Mouse (Mus musculus) MEL (cell line): ENCODE measurements around the gene Ston2. TPM values are rescaled to one million over a fixed set of nuclear protein-coding genes. Genes with fewer than 3 reads are reported as not detected.

Experiments used
- DNase-seq: peaks from one replicate; pipeline ENCODE4 v3.0.0; 2011; ENCODE audit warnings: low read depth, low spot score
- H3K27ac ChIP-seq: 2 replicates; pipeline ENCODE4 v1.5.1; 2012; ENCODE audit warnings: low read depth, mild to moderate bottlenecking, control low read depth, low read length, moderate library complexity; ENCODE audit not compliant: control insufficient read depth
- H3K27me3 ChIP-seq, 2 experiments: fragments of 150-350 bp in 1 of 2; sonication (generic) in 1 of 2; 2 replicates each; pipeline ENCODE4 v1.6.1; 2012; ENCODE audit warnings: low read length in 2 of 2, mild to moderate bottlenecking in 2 of 2, improper control_type of control experiment in 1 of 2, moderate library complexity in 1 of 2; ENCODE audit not compliant: insufficient read depth in 2 of 2, control insufficient read depth in 1 of 2
- H3K36me3 ChIP-seq, 2 experiments: 2 replicates each; pipeline ENCODE4 v1.6.1; 2012 to 2014; ENCODE audit warnings: low read length in 2 of 2, improper control_type of control experiment in 1 of 2, inconsistent platforms in 1 of 2, mild to moderate bottlenecking in 1 of 2; ENCODE audit not compliant: insufficient read depth in 2 of 2, control insufficient read depth in 1 of 2
- H3K4me1 ChIP-seq, 2 experiments: fragments of 150-350 bp in 1 of 2; sonication (generic) in 1 of 2; 2 replicates each; pipeline ENCODE4 v1.6.1; 2012; ENCODE audit warnings: low read length in 2 of 2, improper control_type of control experiment in 1 of 2, mild to moderate bottlenecking in 1 of 2; ENCODE audit not compliant: insufficient read depth in 2 of 2, control insufficient read depth in 1 of 2
- H3K4me3 ChIP-seq, 2 experiments: fragments of 150-350 bp in 1 of 2; sonication (generic) in 1 of 2; 2 replicates each; pipeline ENCODE4 v1.5.1; 2012; ENCODE audit warnings: low read depth in 2 of 2, low read length in 2 of 2, mild to moderate bottlenecking in 2 of 2, moderate library complexity in 2 of 2, control low read depth in 1 of 2, improper control_type of control experiment in 1 of 2; ENCODE audit not compliant: control insufficient read depth in 1 of 2, insufficient read depth in 1 of 2
- H3K79me2 ChIP-seq: 2 replicates; pipeline ENCODE4 v1.6.1; 2012; ENCODE audit warnings: mild to moderate bottlenecking, low read length, moderate library complexity; ENCODE audit not compliant: control insufficient read depth, poor library complexity, insufficient read depth
- H3K9ac ChIP-seq: 2 replicates; pipeline ENCODE4 v1.6.1; 2012; ENCODE audit warnings: low read depth, mild to moderate bottlenecking, control low read depth, low read length, moderate library complexity; ENCODE audit not compliant: control insufficient read depth, poor library complexity, severe bottlenecking
- H3K9me3 ChIP-seq: fragments of 150-350 bp; sonication (generic); replicated peaks from 2 replicates; pipeline ENCODE4 v1.6.1; 2012; ENCODE audit warnings: mild to moderate bottlenecking, low read length, improper control_type of control experiment, moderate library complexity; ENCODE audit not compliant: insufficient read depth
- CHD1 ChIP-seq: IDR thresholded peaks from 2 replicates; pipeline ENCODE4 v1.6.1; 2012; ENCODE audit warnings: low read depth, mild to moderate bottlenecking, inconsistent platforms, low read length, improper control_type of control experiment
- CTCF ChIP-seq, 3 experiments: IDR thresholded peaks in 2 of 3; conservative IDR thresholded peaks in 1 of 3; 2 replicates each; pipeline ENCODE4 v1.5.1; 2011 to 2012; ENCODE audit warnings: low read length in 3 of 3, low read depth in 2 of 3, mild to moderate bottlenecking in 2 of 3, improper control_type of control experiment in 1 of 3, inconsistent platforms in 1 of 3, mixed read lengths in 1 of 3, moderate library complexity in 1 of 3; ENCODE audit not compliant: control insufficient read depth in 1 of 3, insufficient read depth in 1 of 3, poor library complexity in 1 of 3, severe bottlenecking in 1 of 3
- EP300 ChIP-seq, 2 experiments: IDR thresholded peaks; 2 replicates each; pipeline ENCODE4 v1.6.1; 2011; ENCODE audit warnings: improper control_type of control experiment in 2 of 2, low read length in 2 of 2, low read depth in 1 of 2, mild to moderate bottlenecking in 1 of 2
- GABPA ChIP-seq: IDR thresholded peaks from 2 replicates; pipeline ENCODE4 v1.6.1; 2012; ENCODE audit warnings: low read depth, mild to moderate bottlenecking, inconsistent platforms, low read length, improper control_type of control experiment, moderate library complexity
- MEF2A ChIP-seq: IDR thresholded peaks from 2 replicates; pipeline ENCODE4 v1.6.1; 2014; ENCODE audit warnings: low read depth, mild to moderate bottlenecking, inconsistent platforms, low read length, improper control_type of control experiment; ENCODE audit not compliant: poor library complexity, insufficient replicate concordance, severe bottlenecking; ENCODE audit errors: extremely low read depth
- MXI1 ChIP-seq: IDR thresholded peaks from 2 replicates; pipeline ENCODE4 v1.6.1; 2011; ENCODE audit warnings: mild to moderate bottlenecking, low read depth, low read length, improper control_type of control experiment
- MYB ChIP-seq: IDR thresholded peaks from 2 replicates; pipeline ENCODE4 v1.6.1; 2011; ENCODE audit warnings: mild to moderate bottlenecking, low read depth, low read length, improper control_type of control experiment
- NELFE ChIP-seq: IDR thresholded peaks from 2 replicates; pipeline ENCODE4 v1.6.1; 2011; ENCODE audit warnings: low read depth, low read length, improper control_type of control experiment
- NRF1 ChIP-seq: IDR thresholded peaks from 2 replicates; pipeline ENCODE4 v1.6.1; 2014; ENCODE audit warnings: low read depth, mild to moderate bottlenecking, inconsistent platforms, low read length, improper control_type of control experiment, moderate library complexity; ENCODE audit not compliant: poor library complexity, insufficient read depth, severe bottlenecking
- POLR2A ChIP-seq, 2 experiments: IDR thresholded peaks; 2 replicates each; pipeline ENCODE4 v1.6.1; 2011 to 2012; ENCODE audit warnings: low read length in 2 of 2, mild to moderate bottlenecking in 2 of 2, control low read depth in 1 of 2, improper control_type of control experiment in 1 of 2, low read depth in 1 of 2, moderate library complexity in 1 of 2; ENCODE audit not compliant: control insufficient read depth in 1 of 2, insufficient read depth in 1 of 2, poor library complexity in 1 of 2
- RAD21 ChIP-seq: IDR thresholded peaks from 2 replicates; pipeline ENCODE4 v1.6.1; 2011; ENCODE audit warnings: mild to moderate bottlenecking, low read depth, low read length, improper control_type of control experiment
- SMC3 ChIP-seq: IDR thresholded peaks from 2 replicates; pipeline ENCODE4 v1.6.1; 2011; ENCODE audit warnings: low read depth, low read length, improper control_type of control experiment
- TAL1 ChIP-seq: IDR thresholded peaks from 2 replicates; pipeline ENCODE4 v1.6.1; 2012; ENCODE audit warnings: mild to moderate bottlenecking, inconsistent platforms, low read length, moderate library complexity, mixed read lengths
- TCF12 ChIP-seq: IDR thresholded peaks from 2 replicates; pipeline ENCODE4 v1.6.1; 2014; ENCODE audit warnings: low read depth, mild to moderate bottlenecking, inconsistent platforms, low read length, improper control_type of control experiment, moderate library complexity
- USF2 ChIP-seq, 2 experiments: IDR thresholded peaks; 2 replicates each; pipeline ENCODE4 v1.6.1; 2011 to 2012; ENCODE audit warnings: improper control_type of control experiment in 2 of 2, low read length in 2 of 2, borderline replicate concordance in 1 of 2, inconsistent platforms in 1 of 2, low read depth in 1 of 2, mild to moderate bottlenecking in 1 of 2; ENCODE audit not compliant: insufficient read depth in 1 of 2
- ZKSCAN1 ChIP-seq: IDR thresholded peaks from 2 replicates; pipeline ENCODE4 v1.6.1; 2012; ENCODE audit warnings: low read depth, mild to moderate bottlenecking, inconsistent platforms, low read length, improper control_type of control experiment, moderate library complexity
- ZMIZ1 ChIP-seq: IDR thresholded peaks from 2 replicates; pipeline ENCODE4 v1.6.1; 2012; ENCODE audit warnings: low read depth, mild to moderate bottlenecking, inconsistent platforms, low read length, improper control_type of control experiment, moderate library complexity
- polyA plus RNA-seq, 2 experiments: library from polyadenylated mRNA; stranded (reverse) in 1 of 2; unstranded in 1 of 2; fragments of >175 nt in 1 of 2; fragments of >200 nt in 1 of 2; gene quantifications; 2 replicates each; pipeline versions ENCODE4 v1.2.1 to v1.2.4; 2012; ENCODE audit warnings: low replicate concordance in 2 of 2, low read depth in 1 of 2; ENCODE audit not compliant: insufficient read length in 2 of 2, insufficient read depth in 1 of 2, missing spikeins in 1 of 2
- total RNA-seq: library from RNA; depleted of rRNA; stranded (reverse); fragments of 300-350 nt; gene quantifications from 2 replicates; pipeline ENCODE4 v1.2.3, GENCODE M21; 2012

The Ston2 gene
- total and polyA plus RNA-seq, 3 experiments: not detected

DNA sequence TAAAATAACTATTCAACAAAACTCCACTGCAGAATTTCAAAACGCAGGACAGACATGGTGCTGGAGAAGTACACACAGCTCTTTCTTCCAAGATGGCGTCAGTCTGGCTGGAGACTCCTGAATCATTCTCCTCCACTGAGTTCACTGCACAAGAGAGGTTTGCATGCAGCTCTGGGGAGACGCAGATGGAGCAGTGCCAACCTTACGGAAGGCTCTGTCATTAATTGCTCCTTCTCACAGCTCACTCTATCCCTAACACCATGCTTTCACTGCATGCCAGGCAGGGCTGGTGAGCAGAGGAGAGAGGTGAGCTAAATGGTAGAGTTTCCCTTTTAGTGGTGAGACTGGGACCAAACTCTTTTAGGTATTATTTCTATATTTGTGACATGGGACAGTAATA, 80.4 kb downstream of the Ston2 start:
- no peaks in the 10 kb centered on the region for H3K4me1 ChIP-seq
- no peak for DNase-seq
- H3K27ac ChIP-seq: no peak overlapping the region
- H3K4me3 ChIP-seq: no peak overlapping the region
- no peak overlapping the region for H3K9ac ChIP-seq
- H3K79me2 ChIP-seq: no peaks in the 10 kb centered on the region
- H3K9me3 ChIP-seq: no peaks in the 10 kb centered on the region
- H3K36me3 ChIP-seq: no peaks in the 10 kb centered on the region
- H3K27me3 ChIP-seq: no peaks in the 10 kb centered on the region
- TF ChIP-seq MYB (no peak), SMC3 (no peak), CHD1 (no peak), CTCF (IDR thresholded peaks at IDR 0.05 in 2 of 3, conservative IDR thresholded peaks at IDR 0.05 in 1 of 3; ENCODE audit: control insufficient read depth in 1 of 3, insufficient read depth in 1 of 3, low read depth in 2 of 3, low read length in 3 of 3, poor library complexity in 1 of 3, severe bottlenecking in 1 of 3) (no peak), MXI1 (no peak), ZMIZ1 (no peak), RAD21 (no peak), EP300 (IDR thresholded peaks at IDR 0.05; ENCODE audit: low read depth in 1 of 2, low read length in 2 of 2) (no peak), TCF12 (no peak), POLR2A (IDR thresholded peaks at IDR 0.05; ENCODE audit: control insufficient read depth in 1 of 2, insufficient read depth in 1 of 2, low read depth in 1 of 2, low read length in 2 of 2, poor library complexity in 1 of 2) (no peak)

DNA sequence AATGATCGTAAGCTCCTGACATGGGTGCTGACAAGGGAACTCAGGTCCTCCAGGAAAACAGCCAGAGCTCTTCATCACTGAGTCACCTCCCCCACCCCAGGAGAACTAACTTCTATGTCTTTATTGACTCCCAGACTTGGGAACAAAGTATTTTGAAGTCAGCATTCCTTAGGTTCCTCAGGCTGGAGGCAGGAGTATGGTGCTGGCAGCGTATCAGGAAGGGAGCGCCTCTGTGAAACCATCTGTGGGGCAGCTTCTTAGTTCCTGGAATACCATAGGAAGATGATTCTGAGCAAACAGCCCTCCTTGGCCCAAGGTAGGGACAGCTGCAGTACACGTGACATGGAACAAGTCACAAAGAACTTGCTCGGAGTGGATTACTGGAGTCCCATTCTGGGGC, 84.7 kb downstream of the Ston2 start:
- Histone ChIP-seq H3K9ac (no peak overlapping the region), H3K79me2 (no peaks in the 10 kb centered on the region), H3K27me3 (no peaks in the 10 kb centered on the region), H3K4me3 (no peak overlapping the region), H3K27ac (no peak overlapping the region), H3K4me1 (no peaks in the 10 kb centered on the region), H3K9me3 (no peaks in the 10 kb centered on the region), H3K36me3 (no peaks in the 10 kb centered on the region)
- DNase-seq: no peak
- TF ChIP-seq GABPA: no peak
- TF ChIP-seq, all 39 proteins: peak for 0

DNA sequence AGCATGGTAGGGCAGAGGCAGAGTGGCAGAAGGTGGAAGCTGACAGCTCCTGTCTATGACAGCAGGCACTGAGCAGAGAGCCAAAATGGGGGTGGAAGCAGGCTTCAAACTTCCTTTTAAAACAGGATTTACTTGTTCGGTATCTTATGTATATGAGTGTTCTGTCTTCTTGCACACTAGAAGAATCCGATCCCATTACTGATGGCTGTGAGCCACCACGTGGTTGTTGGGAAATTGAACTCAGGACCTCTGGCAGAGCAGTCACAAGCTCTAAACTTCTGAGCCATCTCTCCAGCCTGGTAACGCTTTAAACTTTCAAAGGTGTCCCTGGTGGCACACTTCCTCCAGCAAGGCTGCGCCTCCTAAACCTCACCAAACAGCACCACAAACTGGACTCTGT, 85.4 kb downstream of the Ston2 start:
- Histone ChIP-seq H3K9ac (no peak overlapping the region), H3K4me1 (no peaks in the 10 kb centered on the region), H3K27ac (no peak overlapping the region), H3K9me3 (no peaks in the 10 kb centered on the region), H3K79me2 (no peaks in the 10 kb centered on the region), H3K4me3 (no peak overlapping the region), H3K36me3 (no peaks in the 10 kb centered on the region), H3K27me3 (no peaks in the 10 kb centered on the region)
- no peak for TF ChIP-seq GABPA
- TF ChIP-seq NELFE: no peak
- TF ChIP-seq USF2 (IDR thresholded peaks at IDR 0.05; ENCODE audit: borderline replicate concordance in 1 of 2, insufficient read depth in 1 of 2, low read depth in 1 of 2, low read length in 2 of 2): no peak
- no peak for TF ChIP-seq TAL1
- no peak for TF ChIP-seq ZKSCAN1
- TF ChIP-seq MEF2A: no peak
- no peak for TF ChIP-seq NRF1
- no peak for TF ChIP-seq RAD21
- no peak for DNase-seq
